Mouse (Mus musculus) ES-Bruce4 (cell line): Measurements from ENCODE around the gene Ccdc175. TPM values are rescaled to one million over a fixed set of nuclear protein-coding genes. Genes with fewer than 3 reads are reported as not detected.
A peak's percentile ranks its signal among the peaks of the same experiment; 100 is the strongest.

ENCODE experiments used
- H3K27ac ChIP-seq: 2 replicates; pipeline ENCODE4 v1.5.1; 2012; ENCODE audit warnings: low read length, inconsistent platforms; ENCODE audit not compliant: insufficient read depth
- H3K27me3 ChIP-seq: 2 replicates; pipeline ENCODE4 v1.6.1; 2012; ENCODE audit warnings: mild to moderate bottlenecking, low read length, inconsistent platforms; ENCODE audit not compliant: control insufficient read depth, poor library complexity, insufficient read depth, severe bottlenecking
- H3K36me3 ChIP-seq: 2 replicates; pipeline ENCODE4 v1.6.1; 2012; ENCODE audit warnings: inconsistent platforms, mild to moderate bottlenecking, low read length, moderate library complexity; ENCODE audit not compliant: control insufficient read depth, poor library complexity, insufficient read depth, severe bottlenecking
- H3K4me1 ChIP-seq: one replicate; pipeline ENCODE4 v1.8.1; 2011; ENCODE audit warnings: low read length; ENCODE audit not compliant: control insufficient read depth, insufficient read depth
- H3K4me3 ChIP-seq: 2 replicates; pipeline ENCODE4 v1.5.1; 2011; ENCODE audit warnings: low read depth, mild to moderate bottlenecking, low read length
- H3K9ac ChIP-seq: 2 replicates; pipeline ENCODE4 v1.6.1; 2012; ENCODE audit warnings: low read depth, mild to moderate bottlenecking, inconsistent platforms; ENCODE audit not compliant: poor library complexity, severe bottlenecking
- H3K9me3 ChIP-seq: replicated peaks from 2 replicates; pipeline ENCODE4 v1.6.1; 2012; ENCODE audit warnings: mild to moderate bottlenecking, low read length, inconsistent platforms; ENCODE audit not compliant: control insufficient read depth, poor library complexity, insufficient read depth, severe bottlenecking
- CTCF ChIP-seq: IDR thresholded peaks from one replicate; pipeline ENCODE4 v1.8.1; 2011; ENCODE audit warnings: low read depth, low read length
- EP300 ChIP-seq: IDR thresholded peaks from 2 replicates; pipeline ENCODE4 v1.6.1; 2011; ENCODE audit warnings: low read depth, low read length; ENCODE audit not compliant: insufficient read depth
- POLR2A ChIP-seq: IDR thresholded peaks from one replicate; pipeline ENCODE4 v1.8.1; 2011; ENCODE audit warnings: low read length; ENCODE audit not compliant: insufficient read depth
- polyA plus RNA-seq: library from polyadenylated mRNA; stranded (reverse); fragments of >200 nt; gene quantifications from 2 replicates; pipeline ENCODE4 v1.2.4, GENCODE M21; 2011; ENCODE audit warnings: low read depth; ENCODE audit not compliant: missing spikeins, insufficient read depth, insufficient read length

Ccdc175 gene
- polyA plus RNA-seq, 1 experiment, result not detected

DNA sequence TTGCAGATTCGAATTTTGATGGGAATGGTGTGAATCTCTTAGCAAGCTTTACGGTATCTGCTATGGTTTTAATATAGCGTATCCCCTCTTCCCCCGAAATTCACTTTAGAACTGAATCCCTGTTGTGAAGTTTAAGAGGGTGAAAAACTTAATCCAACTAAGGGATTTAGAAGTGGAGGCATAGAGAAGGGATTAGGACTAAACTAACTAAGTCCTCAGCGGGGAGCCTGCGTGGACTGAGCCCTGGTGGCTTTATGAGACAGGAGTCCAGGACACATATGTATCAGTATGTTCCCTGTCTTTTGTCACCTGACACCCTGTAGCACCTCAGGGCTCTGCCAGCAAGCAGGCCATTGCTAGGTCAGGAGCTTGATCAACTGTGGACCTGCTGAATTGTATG lies 42.9 kb upstream of the Ccdc175 start:
- H3K4me1 ChIP-seq, result no peaks in the 10 kb centered on the region
- H3K4me3 ChIP-seq, result no peak overlapping the region
- no peaks in the 10 kb centered on the region for H3K27me3 ChIP-seq
- H3K36me3 ChIP-seq, result no peaks in the 10 kb centered on the region
- no peaks in the 10 kb centered on the region for H3K9me3 ChIP-seq
- H3K9ac ChIP-seq, result no peak overlapping the region
- TF ChIP-seq CTCF (no peak), POLR2A (no peak), EP300 (no peak)
- no peak overlapping the region for H3K27ac ChIP-seq

GRCm38 (mm10) chr12:72225371-72225770 lies 40.5 kb upstream of the Ccdc175 start:
- no peak overlapping the region for H3K9ac ChIP-seq
- H3K4me1 ChIP-seq, result no peaks in the 10 kb centered on the region
- H3K27ac ChIP-seq, result no peak overlapping the region
- TF ChIP-seq EP300 (no peak), CTCF (no peak), POLR2A (no peak)
- no peak overlapping the region for H3K4me3 ChIP-seq
- no peaks in the 10 kb centered on the region for H3K27me3 ChIP-seq
- H3K9me3 ChIP-seq, result no peaks in the 10 kb centered on the region
- H3K36me3 ChIP-seq, result no peaks in the 10 kb centered on the region

DNA sequence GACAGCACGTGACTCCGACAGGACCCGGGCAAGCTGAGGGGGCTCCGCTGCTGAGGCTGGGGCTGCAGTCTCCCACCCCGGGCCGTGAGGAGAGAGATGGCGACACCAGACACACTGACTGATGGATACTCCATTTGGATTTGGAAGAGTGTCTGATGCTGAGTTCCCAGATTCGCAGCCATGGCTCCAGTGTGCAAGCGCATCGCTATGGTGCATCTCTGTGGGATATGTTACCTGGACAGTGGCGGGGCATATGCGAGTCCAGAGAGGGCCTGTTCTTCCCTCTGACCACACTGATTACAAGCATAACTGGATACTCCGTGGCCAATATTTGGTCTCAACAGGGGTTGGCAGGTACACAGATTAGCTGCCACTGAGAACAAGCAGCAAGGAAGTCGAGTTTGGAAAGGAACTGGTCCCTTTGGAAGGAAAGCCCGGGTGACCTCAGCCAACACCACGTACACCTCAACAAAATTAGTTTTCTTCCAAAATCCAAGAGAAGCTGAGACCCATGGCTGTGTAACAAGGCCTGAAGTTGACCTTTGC lies 38.8 kb upstream of the Ccdc175 start:
- H3K4me3 ChIP-seq, result peak overlapping the region; percentile 61
- no peak for TF ChIP-seq POLR2A
- TF ChIP-seq CTCF, result no peak
- TF ChIP-seq EP300, result no peak
- H3K27ac ChIP-seq, result no peak overlapping the region
- H3K36me3 ChIP-seq, result no peaks in the 10 kb centered on the region
- no peaks in the 10 kb centered on the region for H3K9me3 ChIP-seq
- H3K27me3 ChIP-seq, result no peaks in the 10 kb centered on the region
- no peaks in the 10 kb centered on the region for H3K4me1 ChIP-seq
- H3K9ac ChIP-seq, result no peak overlapping the region

GRCm38 (mm10) chr12:72213554-72213953 lies 28.7 kb upstream of the Ccdc175 start:
- H3K27me3 ChIP-seq, result no peaks in the 10 kb centered on the region
- no peak overlapping the region for H3K27ac ChIP-seq
- H3K9ac ChIP-seq, result no peak overlapping the region
- no peak overlapping the region for H3K4me3 ChIP-seq
- TF ChIP-seq CTCF (no peak), POLR2A (no peak), EP300 (no peak)
- no peaks in the 10 kb centered on the region for H3K36me3 ChIP-seq
- no peaks in the 10 kb centered on the region for H3K9me3 ChIP-seq
- H3K4me1 ChIP-seq, result no peaks in the 10 kb centered on the region

DNA sequence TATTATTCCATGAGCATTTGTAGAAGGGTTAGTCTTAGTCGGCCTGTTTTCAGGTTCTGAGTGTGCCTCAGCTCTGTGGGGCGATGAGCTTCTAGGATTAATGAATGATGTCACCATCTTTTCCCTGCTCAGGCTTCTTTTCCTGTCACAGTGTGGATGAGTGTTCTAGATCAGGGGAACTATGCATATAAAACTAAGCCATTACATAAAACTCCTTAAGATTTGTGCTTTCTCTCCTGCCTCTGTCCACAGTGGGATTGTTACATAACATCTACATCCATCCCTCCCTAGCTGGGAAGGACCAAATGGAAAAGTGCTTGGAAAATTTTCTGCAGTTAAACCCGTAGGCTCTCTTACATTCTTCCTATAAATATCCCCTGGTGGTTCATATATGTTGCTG lies 16.0 kb upstream of the Ccdc175 start:
- Histone ChIP-seq H3K4me3 (no peak overlapping the region), H3K27ac (no peak overlapping the region), H3K4me1 (peaks cover 3% of the 10 kb centered on the region), H3K36me3 (no peaks in the 10 kb centered on the region), H3K9me3 (no peaks in the 10 kb centered on the region), H3K27me3 (no peaks in the 10 kb centered on the region), H3K9ac (no peak overlapping the region)
- TF ChIP-seq CTCF, result no peak
- no peak for TF ChIP-seq EP300
- TF ChIP-seq POLR2A, result no peak

GRCm38 (mm10) chr12:72197925-72198486 lies 13.2 kb upstream of the Ccdc175 start:
- Histone ChIP-seq H3K9ac (no peak overlapping the region), H3K27ac (no peak overlapping the region), H3K27me3 (no peaks in the 10 kb centered on the region), H3K4me3 (peak overlapping the region; percentile 44), H3K36me3 (no peaks in the 10 kb centered on the region), H3K9me3 (no peaks in the 10 kb centered on the region), H3K4me1 (peaks cover 3% of the 10 kb centered on the region)
- TF ChIP-seq CTCF, result no peak
